Mouse (Mus musculus): Measurements from ENCODE around the gene Ghsr.

Gene Ghsr

DNA sequence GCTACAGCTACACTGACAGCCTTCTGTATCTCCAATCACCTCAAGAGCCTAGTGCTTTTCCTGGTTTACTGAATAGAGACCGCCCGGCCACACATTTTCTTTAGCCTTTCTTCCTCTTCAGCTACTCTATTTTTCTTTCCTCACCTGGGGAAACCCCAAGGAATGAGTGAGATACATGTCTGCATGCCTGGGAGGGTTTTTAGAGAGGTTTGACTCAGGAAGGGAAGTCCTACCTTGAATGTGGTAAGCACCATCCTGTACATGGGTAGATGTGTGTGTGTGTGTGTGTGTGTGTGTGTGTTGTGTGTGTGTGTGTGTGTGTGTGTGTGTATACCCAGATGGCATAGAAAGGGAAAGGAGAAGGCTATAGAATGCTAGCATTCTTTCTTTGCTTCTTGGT, 40.1 kb downstream of the Ghsr start:
- no peak for DNase-seq

- DNase-seq, result no peak
Observed at GRCm38 (mm10) chr3:27413566-27413965, 42.4 kb downstream of the Ghsr start.

- no peak for DNase-seq
Observed at GRCm38 (mm10) chr3:27416786-27417185, 45.6 kb downstream of the Ghsr start.

- no peak for DNase-seq
Observed at GRCm38 (mm10) chr3:27418602-27419001, 47.5 kb downstream of the Ghsr start.

GRCm38 (mm10) chr3:27421980-27422379, 50.8 kb downstream of the Ghsr start:
- no peak for DNase-seq

- DNase-seq, result no peak
Observed at GRCm38 (mm10) chr3:27422521-27422920, 51.4 kb downstream of the Ghsr start.

GRCm38 (mm10) chr3:27424049-27424667, 53.0 kb downstream of the Ghsr start:
- no peak for DNase-seq

DNA sequence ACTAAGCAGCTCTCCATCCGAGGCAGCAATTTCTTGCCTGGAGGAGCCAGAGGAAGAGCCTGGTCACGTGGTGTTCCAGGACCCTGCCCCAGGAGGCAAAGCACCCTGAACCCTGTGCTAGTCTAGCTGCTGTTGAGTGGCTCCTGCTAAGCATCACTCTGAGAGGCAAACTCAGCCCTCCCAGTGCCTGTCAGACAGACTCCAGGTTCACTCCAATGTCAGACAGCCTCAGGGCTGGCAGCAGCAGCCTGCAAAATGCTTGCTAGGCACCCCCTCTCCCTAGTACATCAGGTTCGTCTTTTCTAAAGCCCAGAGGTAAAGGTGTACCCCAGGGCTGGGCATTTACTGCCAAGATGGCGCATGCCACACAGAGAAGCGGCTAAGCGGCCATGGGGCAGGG, 56.3 kb downstream of the Ghsr start:
- no peak for DNase-seq

Data from B cell, adult 2 months (primary cell).